Mouse (Mus musculus): ENCODE results near the gene Xpa. TPM values are rescaled to one million over a fixed set of nuclear protein-coding genes. Genes with fewer than 3 reads are reported as not detected.

Gene Xpa
- polyA plus RNA-seq, 1 experiment from 2014 or later, result 37.4 TPM

Other genes starting within 250 kb of the Xpa start
- gene Tdrd7, start 231.0 kb downstream of the Xpa start, polyA plus RNA-seq (2015; fragmentation: Nextera tagmentation; extraction: Ambion mirVana), result 8.8 and 9.2 TPM in 2 replicates
- 0.98 and 1.8 TPM in 2 replicates for gene Tmod1, start 157.4 kb downstream of the Xpa start, polyA plus RNA-seq (2015; fragmentation: Nextera tagmentation; extraction: Ambion mirVana)
- gene Ncbp1, start 57.7 kb downstream of the Xpa start, polyA plus RNA-seq (2015; fragmentation: Nextera tagmentation; extraction: Ambion mirVana), result 88.5 and 94.7 TPM in 2 replicates
- 23.1 and 30.3 TPM in 2 replicates for gene Tstd2, start 57.6 kb downstream of the Xpa start, polyA plus RNA-seq (2015; fragmentation: Nextera tagmentation; extraction: Ambion mirVana)
- gene Foxe1, start 147.3 kb upstream of the Xpa start, polyA plus RNA-seq (2015; fragmentation: Nextera tagmentation; extraction: Ambion mirVana), result 0.08 TPM in 1 of 2 replicates, not detected in the other
- 19.9 and 20.9 TPM in 2 replicates for gene Trmo, start 193.1 kb upstream of the Xpa start, polyA plus RNA-seq (2015; fragmentation: Nextera tagmentation; extraction: Ambion mirVana)
- gene Hemgn, start 217.2 kb upstream of the Xpa start, polyA plus RNA-seq (2015; fragmentation: Nextera tagmentation; extraction: Ambion mirVana), result 5.3 and 6.8 TPM in 2 replicates

Measured in thymus, postnatal 0 days (tissue).